Comparison of ENCODE assay signal across 22 mouse cellular contexts in the genomic region with DNA sequence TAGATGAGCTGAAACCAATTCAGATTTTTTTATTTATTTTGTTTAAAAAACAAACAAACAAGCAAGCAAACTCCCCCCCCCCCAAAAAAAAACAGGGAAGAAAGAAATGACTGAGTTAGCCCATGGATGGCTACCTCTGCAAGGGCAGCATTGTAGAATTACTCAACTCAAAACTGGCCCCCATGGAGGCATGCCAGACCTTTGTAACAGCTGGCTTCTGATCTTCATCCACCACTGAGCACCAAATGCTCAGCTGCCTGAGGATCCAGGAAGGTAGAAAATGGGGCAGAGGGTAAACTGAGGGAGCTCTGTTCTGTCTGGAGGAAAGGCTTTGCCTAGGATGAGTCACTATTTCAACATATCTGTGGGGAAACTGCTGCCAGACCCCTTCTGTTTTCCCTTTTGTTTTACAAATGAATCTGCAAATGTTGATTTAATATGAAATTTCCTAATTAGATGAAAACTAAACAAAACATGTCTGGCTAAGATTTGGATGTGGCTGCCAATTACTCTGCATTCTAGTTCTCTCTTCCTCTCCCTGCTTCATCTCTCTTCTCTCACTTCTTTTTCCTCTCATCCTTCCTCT.
DNase-seq lines count a peak whose midpoint lies in the region; ATAC-seq and TF ChIP-seq lines count a peak whose summit lies in the region.
"Had no signal": no experiment of that assay in that cellular context is flagged by ENCODE, and none has a peak within 500 bp of the region (broad histone marks: within the 10 kb centered on the region; RNA-seq: fewer than 3 reads in every experiment).

No protein-coding gene starts in this region.

- no peaks in the 10 kb centered on the region for H3K27me3 ChIP-seq in kidney, adult 2 months (replicated peaks; ENCODE audit: control insufficient read depth, insufficient read depth, low read length)
- H3K27me3 ChIP-seq in kidney, embryonic 16.5 days (ENCODE audit: insufficient read depth, low read length): no peaks in the 10 kb centered on the region
- H3K27me3 ChIP-seq: embryonic facial prominence, embryonic 12.5 days; hindbrain, embryonic 13.5 days; megakaryocyte, embryonic 14.5 days; midbrain, embryonic 13.5 days had no signal

- no peaks in the 10 kb centered on the region for H3K4me1 ChIP-seq in kidney, adult 2 months (ENCODE audit: control insufficient read depth, insufficient read depth, low read length)
- H3K4me1 ChIP-seq in kidney, embryonic 16.5 days (ENCODE audit: insufficient read depth, low read length): no peaks in the 10 kb centered on the region
- H3K4me1 ChIP-seq: embryonic facial prominence, embryonic 12.5 days; hindbrain, embryonic 13.5 days; megakaryocyte, embryonic 14.5 days; midbrain, embryonic 13.5 days had no signal

- no peak overlapping the region for H3K9ac ChIP-seq in kidney, embryonic 16.5 days (replicated peaks; ENCODE audit: low read length)
- H3K9ac ChIP-seq: embryonic facial prominence, embryonic 12.5 days; forebrain, postnatal 0 days; hindbrain, embryonic 13.5 days; liver, postnatal 0 days; midbrain, embryonic 13.5 days had no signal

- no peak overlapping the region for H3K4me3 ChIP-seq in kidney, adult 2 months (ENCODE audit: insufficient read depth, low read depth, low read length)
- H3K4me3 ChIP-seq in kidney, embryonic 16.5 days (ENCODE audit: low read length): no peak overlapping the region
- H3K4me3 ChIP-seq: embryonic facial prominence, embryonic 12.5 days; hindbrain, embryonic 13.5 days; megakaryocyte, embryonic 14.5 days; midbrain, embryonic 13.5 days had no signal

- no peak overlapping the region for H3K4me2 ChIP-seq in kidney, embryonic 16.5 days (replicated peaks; ENCODE audit: low read depth, low read length)
- H3K4me2 ChIP-seq: embryonic facial prominence, embryonic 12.5 days; hindbrain, embryonic 13.5 days; midbrain, embryonic 13.5 days had no signal

- H3K36me3 ChIP-seq in kidney, adult 2 months (ENCODE audit: control insufficient read depth, insufficient read depth, low read length): no peaks in the 10 kb centered on the region
- no peaks in the 10 kb centered on the region for H3K36me3 ChIP-seq in kidney, embryonic 16.5 days (ENCODE audit: insufficient read depth, low read length)
- H3K36me3 ChIP-seq: embryonic facial prominence, embryonic 12.5 days; hindbrain, embryonic 13.5 days; midbrain, embryonic 13.5 days had no signal

- DNase-seq in kidney, adult 2 months: peak; percentile 19
- peak; percentile 38 for DNase-seq in 3T3-L1 (ENCODE audit: low read depth, low spot score)
- peak; percentile 38 for DNase-seq in NIH3T3 (ENCODE audit: low read depth)
- DNase-seq in adrenal gland, postnatal 36 days: peak; percentile 4 to 30
- no peak for DNase-seq in thymus, postnatal 25 days
- DNase-seq: B cell, adult 2 months; cerebellum, adult 11-12 months; cerebellum, postnatal 25 days; forebrain, postnatal 0 days; gastrocnemius, postnatal 36 days; kidney, adult 18-20 months; layer of hippocampus, adult 9-11 months; liver, postnatal 0 days; lung, postnatal 14 days; right cerebral cortex, postnatal 14 days; spleen, adult 18-20 months had no signal

- no peaks in the 10 kb centered on the region for H3K9me3 ChIP-seq in kidney, embryonic 16.5 days (ENCODE audit: low read length)
- H3K9me3 ChIP-seq: embryonic facial prominence, embryonic 12.5 days; hindbrain, embryonic 13.5 days; megakaryocyte, embryonic 14.5 days; midbrain, embryonic 13.5 days had no signal

- no peak overlapping the region for H3K27ac ChIP-seq in kidney, adult 2 months (ENCODE audit: insufficient read depth, low read depth, low read length)
- no peak overlapping the region for H3K27ac ChIP-seq in kidney, embryonic 16.5 days (ENCODE audit: low read length)
- H3K27ac ChIP-seq: embryonic facial prominence, embryonic 12.5 days; hindbrain, embryonic 13.5 days; midbrain, embryonic 13.5 days had no signal

- no peak for TF ChIP-seq CTCF in kidney, adult 2 months (conservative IDR thresholded peaks at IDR 0.05; ENCODE audit: insufficient read depth, insufficient read length, low read depth, low read length)

- TF ChIP-seq POLR2A in kidney, adult 2 months (IDR thresholded peaks at IDR 0.05; ENCODE audit: low read depth, low read length): no peak

- ATAC-seq in kidney, embryonic 16.5 days (ENCODE audit: low FRiP score, low TSS enrichment): no peak
- no peak for ATAC-seq in monocyte, adult 5-6 weeks (replicated peaks; ENCODE audit: insufficient number of reproducible peaks, low FRiP score, low TSS enrichment, poor library complexity, severe bottlenecking)
- ATAC-seq: forebrain, postnatal 0 days; liver, postnatal 0 days; midbrain, embryonic 13.5 days had no signal
